Mouse (Mus musculus): ENCODE data around the gene Lmbrd2. TPM values are rescaled to one million over a fixed set of nuclear protein-coding genes. Genes with fewer than 3 reads are reported as not detected.

The Lmbrd2 gene
- polyA plus RNA-seq, 1 experiment from 2014 or later: 3.4 TPM

- Histone ChIP-seq H3K27me3 (no peaks in the 10 kb centered on the region), H3K4me3 (no peak overlapping the region), H3K36me3 (peaks cover 69% of the 10 kb centered on the region), H3K9me3 (no peaks in the 10 kb centered on the region), H3K27ac (replicated peaks) (no peak overlapping the region), H3K9ac (replicated peaks) (no peak overlapping the region), H3K4me2 (replicated peaks) (no peak overlapping the region), H3K4me1 (no peaks in the 10 kb centered on the region)
- ATAC-seq (ENCODE audit: low FRiP score, low read depth): no peak
- WGBS: 81% methylated on average over 5 of the region's 5 CpGs
Measured at GRCm38 (mm10) chr15:9114599-9114998, 25.8 kb upstream of the Lmbrd2 start.

DNA sequence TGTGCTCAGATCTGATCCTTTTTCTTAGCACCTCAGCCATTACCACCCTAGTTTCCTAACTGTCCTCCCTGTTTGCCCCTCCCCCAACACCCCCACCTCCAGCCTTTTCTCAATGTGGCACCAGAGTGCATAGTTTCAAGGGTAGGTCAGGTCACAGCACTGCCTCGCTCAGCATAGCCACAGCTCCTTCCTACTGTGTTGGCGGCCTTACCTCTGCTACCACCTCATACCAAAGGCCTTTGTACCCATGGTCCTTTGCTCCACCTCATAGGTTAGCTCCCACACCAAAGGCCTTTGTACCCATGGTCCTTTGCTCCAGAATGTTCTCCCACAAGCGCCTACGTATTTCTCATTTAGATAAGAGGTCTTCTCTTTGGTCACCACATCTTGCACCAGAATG is 21.5 kb upstream of the Lmbrd2 start:
- no peak for ATAC-seq (ENCODE audit: low FRiP score, low read depth)
- Histone ChIP-seq H3K36me3 (peaks cover 81% of the 10 kb centered on the region), H3K9ac (replicated peaks) (no peak overlapping the region), H3K27me3 (no peaks in the 10 kb centered on the region), H3K27ac (replicated peaks) (no peak overlapping the region), H3K4me1 (no peaks in the 10 kb centered on the region), H3K4me3 (no peak overlapping the region), H3K4me2 (replicated peaks) (no peak overlapping the region), H3K9me3 (no peaks in the 10 kb centered on the region)
- WGBS: 91% methylated on average over 4 of the region's 4 CpGs

DNA sequence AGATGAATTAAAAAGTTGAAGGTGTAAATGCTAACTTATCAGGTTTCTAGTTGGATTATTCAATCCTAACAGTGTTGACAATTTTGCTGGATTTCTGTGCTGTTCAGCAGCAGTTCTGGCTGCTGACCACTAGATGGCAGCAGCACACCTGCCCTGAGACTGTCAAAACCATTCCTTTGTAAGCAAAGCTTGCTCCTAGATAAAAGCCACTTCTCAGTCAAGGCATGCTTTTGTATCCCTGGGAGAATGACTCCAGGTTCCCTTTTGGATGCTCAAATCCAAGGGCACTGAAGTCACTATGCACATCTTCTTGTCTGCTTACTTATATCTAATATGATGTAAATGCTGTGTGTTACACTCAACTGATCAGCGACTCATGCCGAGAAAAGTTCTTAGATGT is 20.3 kb upstream of the Lmbrd2 start:
- H3K9me3 ChIP-seq: no peaks in the 10 kb centered on the region
- no peaks in the 10 kb centered on the region for H3K4me1 ChIP-seq
- 0 out of 2 replicates have a peak overlapping the region, but pooled peaks have one; percentile 15 for H3K27ac ChIP-seq (replicated peaks)
- no peak overlapping the region for H3K9ac ChIP-seq (replicated peaks)
- no peak overlapping the region for H3K4me2 ChIP-seq (replicated peaks)
- no peak overlapping the region for H3K4me3 ChIP-seq
- 93% methylated on average over 2 of the region's 2 CpGs for WGBS
- ATAC-seq (ENCODE audit: low FRiP score, low read depth): peak; percentile 73
- H3K27me3 ChIP-seq: no peaks in the 10 kb centered on the region
- peaks cover 80% of the 10 kb centered on the region for H3K36me3 ChIP-seq

DNA sequence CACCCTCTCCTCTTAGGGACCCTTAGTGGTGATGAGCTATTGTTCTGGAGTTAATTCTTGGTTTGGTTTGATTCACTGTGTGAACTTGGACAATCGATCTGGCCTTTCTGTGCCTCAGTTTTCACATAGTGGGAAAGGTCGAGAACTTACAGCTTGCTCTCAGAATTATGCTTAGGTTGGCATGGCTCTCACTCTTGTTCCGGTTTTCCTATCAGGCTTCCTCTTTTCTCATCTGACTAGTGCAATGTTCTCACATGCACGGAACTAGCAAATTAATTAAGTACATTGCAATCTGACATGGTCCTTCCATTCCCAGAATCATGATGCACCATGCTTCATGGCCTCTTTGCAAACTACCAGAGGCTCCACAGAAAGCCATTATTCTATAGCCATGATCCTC is 17.4 kb upstream of the Lmbrd2 start:
- H3K4me3 ChIP-seq: no peak overlapping the region
- peaks cover 77% of the 10 kb centered on the region for H3K36me3 ChIP-seq
- H3K9me3 ChIP-seq: no peaks in the 10 kb centered on the region
- 92% methylated on average over 4 of the region's 4 CpGs for WGBS
- no peak overlapping the region for H3K27ac ChIP-seq (replicated peaks)
- H3K4me2 ChIP-seq (replicated peaks): no peak overlapping the region
- H3K27me3 ChIP-seq: no peaks in the 10 kb centered on the region
- no peak overlapping the region for H3K9ac ChIP-seq (replicated peaks)
- no peaks in the 10 kb centered on the region for H3K4me1 ChIP-seq
- ATAC-seq (ENCODE audit: low FRiP score, low read depth): no peak

DNA sequence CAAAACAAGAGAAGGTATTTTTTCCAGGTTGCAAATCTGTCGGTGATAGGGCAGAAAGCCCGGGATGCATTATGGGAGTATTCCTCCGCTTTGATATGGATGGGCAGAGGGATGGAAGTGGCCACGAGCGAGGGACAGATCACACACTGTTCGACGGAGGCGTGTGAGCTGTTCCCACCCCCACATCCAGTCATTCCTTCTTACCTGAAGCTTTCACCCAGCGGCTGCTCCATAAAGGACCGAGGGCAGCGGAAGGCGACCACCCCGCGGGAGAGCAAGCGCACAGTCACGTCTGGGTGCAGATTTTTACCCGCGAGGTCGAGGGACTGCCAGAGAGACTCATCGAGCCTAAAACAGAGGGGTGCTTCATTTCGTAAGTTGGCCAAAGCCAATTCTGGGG is 15.5 kb upstream of the Lmbrd2 start:
- no peak for ATAC-seq (ENCODE audit: low FRiP score, low read depth)
- H3K4me3 ChIP-seq: no peak overlapping the region
- no peaks in the 10 kb centered on the region for H3K4me1 ChIP-seq
- no peak overlapping the region for H3K4me2 ChIP-seq (replicated peaks)
- no peak overlapping the region for H3K9ac ChIP-seq (replicated peaks)
- no peaks in the 10 kb centered on the region for H3K9me3 ChIP-seq
- peaks cover 78% of the 10 kb centered on the region for H3K36me3 ChIP-seq
- no peak overlapping the region for H3K27ac ChIP-seq (replicated peaks)
- WGBS: 91% methylated on average over 21 of the region's 21 CpGs
- no peaks in the 10 kb centered on the region for H3K27me3 ChIP-seq

DNA sequence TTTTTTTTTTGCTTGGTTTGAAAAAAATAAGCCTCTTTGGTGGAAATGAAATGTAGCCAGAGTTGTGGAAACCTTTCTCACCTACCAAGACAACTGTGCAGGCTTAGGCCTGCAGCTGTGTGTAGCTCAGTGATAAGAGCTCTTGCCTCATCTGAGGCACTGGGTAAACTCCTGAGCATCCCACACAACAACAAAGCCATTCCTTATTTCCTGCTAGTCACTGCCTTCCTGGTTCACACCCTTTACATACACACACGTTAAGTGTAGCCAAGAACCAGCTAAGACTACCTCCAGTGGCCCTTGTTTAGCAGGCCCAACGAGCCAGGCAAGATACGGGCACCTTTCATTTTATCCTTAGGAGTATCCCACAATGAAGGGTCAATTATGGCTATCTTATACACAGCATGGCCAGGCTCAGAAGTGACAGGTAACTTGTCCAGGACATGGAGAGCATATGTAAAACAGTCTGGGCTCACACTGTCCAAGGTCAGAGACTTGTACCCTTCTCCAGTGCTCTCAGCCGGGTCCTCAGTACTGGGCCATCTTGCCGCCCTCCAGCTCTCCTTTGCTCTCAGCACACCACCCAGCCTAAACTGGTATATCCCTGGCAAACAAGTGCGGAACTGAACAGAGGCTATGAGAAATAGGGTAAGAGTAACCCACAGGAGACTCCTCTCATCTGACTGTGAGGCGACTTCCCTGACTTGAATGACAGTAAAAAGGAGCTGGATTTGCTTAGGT is 13.1 kb upstream of the Lmbrd2 start:
- Histone ChIP-seq H3K27me3 (no peaks in the 10 kb centered on the region), H3K4me3 (no peak overlapping the region), H3K27ac (replicated peaks) (no peak overlapping the region), H3K9ac (replicated peaks) (no peak overlapping the region), H3K4me2 (replicated peaks) (no peak overlapping the region), H3K9me3 (no peaks in the 10 kb centered on the region), H3K4me1 (no peaks in the 10 kb centered on the region), H3K36me3 (peaks cover 79% of the 10 kb centered on the region)
- ATAC-seq (ENCODE audit: low FRiP score, low read depth): no peak
- WGBS: 92% methylated on average over 7 of the region's 7 CpGs

- Histone ChIP-seq H3K9me3 (no peaks in the 10 kb centered on the region), H3K4me1 (no peaks in the 10 kb centered on the region), H3K4me3 (no peak overlapping the region), H3K36me3 (peaks cover 67% of the 10 kb centered on the region), H3K27me3 (no peaks in the 10 kb centered on the region), H3K27ac (replicated peaks) (no peak overlapping the region), H3K4me2 (replicated peaks) (no peak overlapping the region), H3K9ac (replicated peaks) (no peak overlapping the region)
- no peak; the same call in 1 of the 2 replicates for ATAC-seq (ENCODE audit: low FRiP score, low read depth)
- WGBS: 77% methylated on average over 9 of the region's 9 CpGs
Measured at GRCm38 (mm10) chr15:9130772-9131498, 9.4 kb upstream of the Lmbrd2 start.

- no peaks in the 10 kb centered on the region for H3K27me3 ChIP-seq
- H3K4me2 ChIP-seq (replicated peaks): no peak overlapping the region
- no peak overlapping the region for H3K9ac ChIP-seq (replicated peaks)
- no peaks in the 10 kb centered on the region for H3K4me1 ChIP-seq
- H3K27ac ChIP-seq (replicated peaks): no peak overlapping the region
- WGBS: 90% methylated on average over 4 of the region's 4 CpGs
- peaks cover 67% of the 10 kb centered on the region for H3K36me3 ChIP-seq
- no peaks in the 10 kb centered on the region for H3K9me3 ChIP-seq
- no peak overlapping the region for H3K4me3 ChIP-seq
- no peak for ATAC-seq (ENCODE audit: low FRiP score, low read depth)
Measured at GRCm38 (mm10) chr15:9131499-9131888, 8.9 kb upstream of the Lmbrd2 start.

DNA sequence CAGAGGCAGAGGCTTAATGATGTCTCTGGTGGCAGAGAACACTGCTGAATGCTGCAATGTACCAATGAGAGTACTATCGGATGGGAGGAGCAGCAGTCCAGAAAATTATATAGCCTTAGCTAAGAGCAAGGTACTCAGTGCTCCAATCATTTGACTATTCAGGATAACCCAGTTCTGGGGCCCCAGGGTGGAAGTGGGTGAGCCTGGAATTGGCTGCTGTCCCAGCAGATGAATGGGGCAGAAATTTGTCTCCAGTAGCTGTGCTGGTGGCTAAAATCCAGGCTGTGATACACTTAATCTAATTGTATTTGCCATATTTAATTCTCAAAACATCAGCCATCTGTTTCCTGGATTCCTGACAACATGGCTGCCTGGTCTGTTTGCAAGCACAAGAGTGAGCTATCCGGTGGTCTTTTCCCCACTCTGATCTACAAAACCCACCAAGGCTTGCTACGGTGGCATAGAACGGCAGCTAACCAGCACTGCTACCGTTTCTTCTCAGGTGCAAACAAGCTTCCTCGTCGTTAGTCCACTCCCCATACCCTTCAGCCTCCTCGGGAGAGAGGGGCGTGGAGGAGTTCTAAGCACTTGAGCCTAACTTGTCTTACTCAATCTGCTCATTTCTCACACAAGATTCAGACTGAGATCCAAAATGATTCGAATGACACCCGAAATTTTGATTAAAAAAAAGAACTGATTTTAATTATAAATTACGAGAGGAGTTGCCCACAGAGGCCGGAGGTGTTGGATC is 7.5 kb upstream of the Lmbrd2 start:
- WGBS: 92% methylated on average over 13 of the region's 13 CpGs
- H3K4me3 ChIP-seq: no peak overlapping the region

GRCm38 (mm10) chr15:9134891-9135507 is 5.4 kb upstream of the Lmbrd2 start:
- 84% methylated on average over 6 of the region's 6 CpGs for WGBS
- no peak overlapping the region for H3K9ac ChIP-seq (replicated peaks)
- no peaks in the 10 kb centered on the region for H3K27me3 ChIP-seq
- H3K9me3 ChIP-seq: no peaks in the 10 kb centered on the region
- H3K4me3 ChIP-seq: no peak overlapping the region
- no peak for ATAC-seq (ENCODE audit: low FRiP score, low read depth)
- peaks cover 20% of the 10 kb centered on the region for H3K4me1 ChIP-seq
- H3K4me2 ChIP-seq (replicated peaks): no peak overlapping the region
- no peak overlapping the region for H3K27ac ChIP-seq (replicated peaks)
- H3K36me3 ChIP-seq: peaks cover 53% of the 10 kb centered on the region

More for the DNA sequence above, 7.5 kb upstream of the Lmbrd2 start:
- no peak overlapping the region for H3K27ac ChIP-seq (replicated peaks)
- no peaks in the 10 kb centered on the region for H3K27me3 ChIP-seq
- peaks cover 69% of the 10 kb centered on the region for H3K36me3 ChIP-seq
- no peaks in the 10 kb centered on the region for H3K9me3 ChIP-seq
- H3K4me2 ChIP-seq (replicated peaks): no peak overlapping the region
- H3K4me1 ChIP-seq: peaks cover 6% of the 10 kb centered on the region; the same call in 1 of the 2 replicates
- ATAC-seq (ENCODE audit: low FRiP score, low read depth): no peak
- H3K9ac ChIP-seq (replicated peaks): no peak overlapping the region

DNA sequence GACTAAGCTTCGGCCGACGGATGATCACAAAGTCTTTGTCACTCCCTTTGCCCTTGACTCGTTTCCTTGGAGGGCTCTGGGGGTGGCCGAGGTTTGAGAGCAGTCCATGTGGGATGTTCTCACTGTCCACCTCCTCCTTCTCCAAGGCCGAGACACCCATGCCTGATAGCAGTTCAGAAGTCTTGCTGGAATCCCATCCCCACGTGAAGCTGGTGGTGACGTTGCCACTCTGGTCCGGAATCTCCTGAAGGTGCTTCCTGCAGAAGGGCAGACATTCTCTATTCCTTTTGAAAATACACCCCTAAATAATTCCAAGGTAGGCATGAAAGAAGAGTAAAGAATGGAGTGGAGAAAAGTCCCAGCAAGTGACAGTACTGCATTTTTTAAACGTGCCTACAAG is 903 bp upstream of the Lmbrd2 start:
- WGBS: 30% methylated on average over 10 of the region's 10 CpGs

More for the DNA sequence above, 903 bp upstream of the Lmbrd2 start:
- H3K27me3 ChIP-seq: no peaks in the 10 kb centered on the region
- H3K9me3 ChIP-seq: no peaks in the 10 kb centered on the region
- peaks cover 25% of the 10 kb centered on the region for H3K4me1 ChIP-seq
- H3K4me3 ChIP-seq: peak overlapping the region; percentile 90
- peak overlapping the region; percentile 69 for H3K9ac ChIP-seq (replicated peaks)
- no peak for ATAC-seq (ENCODE audit: low FRiP score, low read depth)
- H3K27ac ChIP-seq (replicated peaks): no peak overlapping the region
- peak overlapping the region; percentile 69 for H3K4me2 ChIP-seq (replicated peaks)
- peaks cover 33% of the 10 kb centered on the region for H3K36me3 ChIP-seq
